Mouse (Mus musculus): ENCODE data around the gene S1pr1. TPM values are rescaled to one million over a fixed set of nuclear protein-coding genes. Genes with fewer than 3 reads are reported as not detected.

Gene S1pr1
- total RNA-seq, 2 experiments from 2014 or later: 23.5 to 29.2 TPM

DNA sequence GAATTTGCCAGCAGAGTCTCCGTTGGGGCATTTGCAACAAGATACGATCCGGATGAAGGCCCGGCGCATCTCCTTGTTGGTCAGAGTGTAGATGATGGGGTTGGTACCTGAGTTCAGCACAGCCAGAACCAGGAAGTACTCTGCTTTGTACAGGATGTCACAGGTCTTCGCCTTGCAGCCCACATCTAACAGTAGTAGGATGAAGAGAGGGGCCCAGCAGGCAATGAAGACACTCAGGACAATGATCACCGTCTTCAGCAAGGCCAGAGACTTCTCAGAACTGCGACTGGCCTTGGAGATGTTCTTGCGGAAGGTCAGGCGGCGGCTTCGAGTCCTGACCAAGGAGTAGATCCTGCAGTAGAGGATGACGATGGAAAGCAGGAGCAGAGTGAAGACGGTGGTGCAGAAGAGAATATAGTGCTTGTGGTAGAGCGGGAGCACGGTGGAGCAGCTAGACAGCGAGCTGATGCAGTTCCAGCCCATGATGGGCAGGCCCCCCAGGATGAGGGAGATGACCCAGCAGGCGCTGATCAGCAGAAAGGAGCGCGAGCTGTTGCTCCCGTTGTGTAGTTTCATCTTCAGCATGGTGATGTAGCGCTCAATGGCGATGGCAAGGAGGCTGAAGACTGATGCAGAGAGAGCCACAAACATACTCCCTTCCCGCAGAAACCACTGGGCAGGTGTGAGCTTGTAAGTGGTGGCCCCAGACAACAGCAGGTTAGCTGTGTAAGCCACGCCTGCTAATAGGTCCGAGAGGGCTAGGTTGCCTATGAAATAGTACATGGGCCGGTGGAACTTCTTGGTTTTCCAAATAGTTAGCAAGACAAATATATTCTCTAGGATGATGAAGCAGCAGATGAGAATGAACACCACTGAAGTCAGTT is 2.7 kb downstream of the S1pr1 start:
- no peak for DNase-seq

DNA sequence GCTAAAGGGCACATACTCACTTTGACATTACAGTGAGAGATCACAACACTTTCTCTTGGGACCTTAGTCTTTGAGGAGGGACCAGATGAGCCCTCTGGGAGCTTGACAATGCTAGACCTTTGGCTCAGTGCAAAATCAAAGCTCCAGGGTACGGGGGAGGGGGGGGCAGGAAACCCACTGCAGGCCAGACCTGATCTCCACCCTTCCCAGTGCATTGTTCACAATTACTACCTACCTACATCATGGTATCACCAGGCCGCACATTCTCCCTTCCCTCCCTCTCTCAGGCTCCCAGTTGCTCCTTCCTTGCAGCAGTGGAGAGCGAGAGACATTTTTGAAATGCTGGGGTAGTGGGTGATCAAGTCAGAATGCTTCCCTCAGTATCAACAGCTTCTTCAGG is 3.5 kb downstream of the S1pr1 start:
- DNase-seq: no peak

DNA sequence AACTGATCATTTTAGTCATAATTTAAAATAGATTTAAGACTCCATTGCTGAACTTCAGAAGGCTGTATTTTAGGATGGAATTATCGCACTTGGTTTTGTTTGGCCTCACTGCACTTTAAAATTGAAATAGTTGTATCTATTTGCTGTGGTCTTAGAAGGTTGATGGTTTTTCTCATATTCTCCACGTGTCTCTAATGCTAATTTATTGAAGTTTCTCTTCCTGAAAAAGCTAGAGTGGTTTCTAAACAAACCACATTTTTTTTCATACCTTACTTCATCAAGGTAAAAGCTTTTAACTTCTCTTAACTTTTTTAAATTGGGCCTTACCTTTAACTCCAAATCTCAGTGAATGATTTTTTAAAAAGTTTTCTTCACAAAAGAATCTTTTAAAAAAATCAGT is 4.8 kb downstream of the S1pr1 start:
- DNase-seq: no peak

DNA sequence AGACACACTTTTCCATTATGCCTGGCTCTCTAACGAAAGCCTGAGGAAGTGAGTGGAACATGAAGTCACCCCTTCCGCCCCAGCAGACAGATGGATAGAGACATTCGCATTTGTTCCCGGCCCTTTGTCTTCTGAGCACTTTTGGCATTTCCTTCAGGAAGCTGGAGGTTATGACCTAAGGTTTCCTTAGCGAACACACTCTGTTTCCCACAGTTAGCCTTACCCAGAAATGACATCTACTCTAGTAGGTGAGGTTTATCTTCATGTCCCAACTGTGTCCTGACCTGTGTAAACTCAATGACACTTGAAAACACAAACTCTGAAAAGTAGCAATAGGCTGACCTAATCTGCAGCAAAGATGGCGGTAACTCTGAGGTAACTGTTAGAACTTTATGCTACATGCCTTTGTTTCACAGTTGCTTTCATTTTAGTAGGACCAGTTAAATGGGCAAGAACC is 5.7 kb downstream of the S1pr1 start:
- DNase-seq: no peak

DNA sequence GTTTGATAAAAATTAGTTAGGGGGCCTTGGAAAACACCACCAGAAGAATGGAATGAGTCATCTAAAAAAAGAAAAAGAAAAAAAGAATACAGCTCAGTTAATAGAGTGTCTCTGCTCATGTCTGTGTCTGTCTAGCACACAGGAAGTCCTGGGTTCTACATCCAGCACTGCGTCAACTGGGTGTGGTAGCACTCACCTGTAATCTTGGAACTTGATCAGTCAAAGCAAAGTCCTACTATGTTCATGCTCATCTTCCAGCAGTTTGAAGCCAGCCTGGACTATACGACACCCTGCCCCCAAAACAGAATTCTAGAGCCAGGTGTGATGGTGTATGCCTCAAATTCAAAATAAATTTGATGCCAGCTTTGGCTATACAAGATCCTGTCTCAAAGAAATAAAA is 8.1 kb downstream of the S1pr1 start:
- DNase-seq: no peak

DNA sequence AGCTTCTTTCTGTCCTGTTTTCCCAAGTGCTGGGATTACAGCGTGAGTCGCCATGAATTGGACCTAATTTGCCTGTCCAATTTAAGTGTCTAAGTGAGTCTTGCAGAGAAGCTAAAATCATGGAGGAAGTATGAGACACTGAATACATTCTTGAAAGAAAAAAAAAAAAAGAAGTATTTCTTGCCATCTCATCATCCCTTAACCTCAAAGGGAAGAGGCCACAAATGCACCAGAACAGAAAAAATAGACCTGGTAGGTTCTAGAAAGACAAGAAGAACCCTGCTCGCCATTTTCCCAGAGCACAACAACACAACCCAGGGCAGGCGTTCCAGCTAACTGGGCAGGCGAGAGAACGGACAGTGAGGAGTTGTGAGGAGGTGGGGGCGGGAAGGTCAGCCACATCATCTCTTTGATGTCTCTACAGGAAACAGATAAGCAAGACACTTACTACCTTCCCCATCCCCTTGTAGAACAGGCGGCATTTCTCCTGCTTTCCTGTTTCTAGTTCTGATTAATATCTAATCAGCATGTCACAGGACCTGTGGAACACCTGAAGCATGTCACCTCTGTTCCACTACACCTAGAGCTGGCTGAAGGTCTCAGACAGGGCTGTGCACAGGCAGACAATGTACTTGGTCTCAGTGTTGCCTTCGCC is 10.5 kb downstream of the S1pr1 start:
- DNase-seq: no peak

DNA sequence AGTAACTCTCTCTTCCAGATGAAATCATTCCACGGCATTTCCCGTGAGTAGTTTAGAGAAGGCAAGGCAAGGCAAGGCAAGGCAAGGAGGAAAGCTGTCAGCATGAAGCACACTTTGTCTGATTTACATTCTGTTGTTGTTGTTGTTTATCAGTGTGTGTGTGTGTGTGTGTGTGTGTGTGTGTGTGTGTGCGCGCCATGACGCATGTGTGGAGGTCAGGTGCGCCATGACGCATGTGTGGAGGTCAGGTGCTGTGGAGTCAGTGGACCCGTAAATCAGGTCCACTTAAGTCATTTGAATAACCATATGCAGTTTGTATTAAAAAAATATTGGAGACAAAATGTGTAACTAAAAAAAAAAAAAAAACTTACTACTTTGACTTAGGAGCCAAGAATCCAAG is 11.2 kb downstream of the S1pr1 start:
- no peak for DNase-seq

DNA sequence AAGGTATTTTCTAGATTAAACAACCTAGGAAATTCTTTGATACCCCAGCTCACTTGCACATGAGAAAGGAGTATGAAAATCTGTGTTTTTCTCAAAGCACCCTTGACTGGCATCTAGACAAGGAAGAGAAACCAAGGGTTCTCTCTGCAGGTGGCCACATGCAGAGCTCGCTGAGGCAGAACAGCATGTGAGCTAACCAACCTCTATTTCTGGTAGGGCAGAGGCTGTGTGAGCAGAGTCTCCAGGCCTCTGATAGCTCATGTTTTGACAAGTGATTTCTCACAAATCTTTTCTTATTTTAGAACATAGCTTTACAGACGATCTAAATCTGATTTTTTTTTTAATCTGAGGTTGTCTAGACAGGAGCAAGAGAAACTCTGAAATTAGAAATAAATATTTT is 12.8 kb downstream of the S1pr1 start:
- no peak for DNase-seq

DNA sequence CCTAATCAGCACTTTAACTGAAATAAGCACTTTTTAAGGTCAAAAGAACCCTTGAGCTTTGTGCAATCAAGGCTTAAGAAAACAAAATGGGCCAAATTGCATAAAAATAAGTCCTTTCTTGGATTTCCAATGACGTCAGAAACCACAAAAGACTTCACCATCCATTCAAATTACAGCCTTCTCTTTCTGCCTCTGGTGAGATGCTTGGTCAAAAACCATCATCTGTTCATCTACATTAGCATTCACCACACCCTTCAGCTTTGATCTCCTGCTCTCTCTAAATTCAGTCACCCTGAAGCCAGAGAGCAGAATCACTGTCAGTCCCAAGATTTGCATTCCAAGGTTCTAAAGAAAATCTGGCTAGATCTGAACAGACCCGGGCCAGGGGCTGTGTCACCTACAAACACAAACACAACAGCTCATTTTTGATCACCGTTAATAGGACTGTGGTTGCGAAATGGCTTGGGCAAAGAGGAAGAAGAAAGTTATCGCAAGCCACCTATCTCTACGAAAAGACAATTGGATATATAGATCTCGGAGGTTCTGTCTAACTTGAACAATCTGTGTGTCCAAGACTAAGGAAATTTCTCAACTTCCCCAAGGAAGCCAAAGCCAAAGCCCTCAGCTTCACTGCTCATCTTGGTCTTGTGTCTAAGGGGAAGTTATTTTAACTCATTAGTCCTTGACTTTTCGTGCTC is 19.5 kb downstream of the S1pr1 start:
- DNase-seq: no peak

DNA sequence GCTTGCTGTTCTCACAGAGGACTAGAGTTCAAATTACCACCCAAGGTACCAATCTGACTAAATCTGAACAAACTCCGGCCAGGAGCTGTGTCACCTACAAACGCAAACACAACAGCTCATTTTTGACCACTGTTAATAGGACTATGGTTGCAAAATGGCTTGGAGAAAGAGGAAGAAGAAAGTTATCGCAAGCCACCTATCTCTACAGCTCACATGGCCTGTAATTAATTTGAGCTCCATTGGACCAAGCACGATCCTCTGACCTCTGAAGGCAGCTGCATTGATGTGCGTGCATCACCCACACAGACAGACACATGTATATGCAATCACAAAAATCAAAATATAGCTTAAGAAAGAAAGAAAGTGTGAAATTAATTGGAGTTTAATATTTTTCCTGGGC is 20.7 kb downstream of the S1pr1 start:
- DNase-seq: no peak

DNA sequence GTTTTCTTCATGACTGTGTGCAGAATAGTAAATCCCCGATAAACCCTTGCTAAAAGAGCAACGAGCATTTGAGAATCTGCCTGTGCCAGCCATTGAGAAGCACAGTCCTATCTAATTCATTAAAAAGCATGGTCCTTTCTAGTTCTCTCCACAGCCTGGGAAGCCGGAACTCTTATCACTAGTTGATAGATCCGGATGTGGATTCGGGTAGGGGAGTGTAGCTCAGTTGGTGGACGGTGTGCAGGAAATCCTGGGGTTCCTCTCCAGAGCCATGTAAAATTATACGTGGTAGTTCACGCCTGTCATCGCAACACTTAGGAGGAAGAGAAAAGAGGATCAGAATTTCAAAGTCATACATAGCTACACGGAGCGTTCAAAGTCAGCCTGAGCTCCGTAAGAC is 21.5 kb downstream of the S1pr1 start:
- DNase-seq: no peak

DNA sequence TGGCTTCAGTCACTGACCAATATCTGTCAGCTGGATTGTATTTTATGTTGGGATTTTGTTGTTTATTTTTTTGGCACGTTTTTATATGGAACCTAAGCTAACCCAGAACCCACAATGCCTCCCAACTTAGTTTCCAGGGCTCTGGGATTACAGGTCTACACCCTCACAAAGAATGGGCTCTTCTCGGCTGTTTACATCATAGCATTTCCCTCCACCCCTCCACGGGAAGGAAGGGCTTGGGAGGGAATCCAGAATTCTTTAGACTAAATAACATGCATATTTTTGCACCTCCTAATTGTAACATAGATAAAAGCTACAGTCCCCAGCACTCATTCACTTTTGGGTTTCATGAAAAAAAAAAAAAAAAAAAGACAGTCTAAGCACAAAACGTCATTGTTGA is 22.0 kb downstream of the S1pr1 start:
- no peak for DNase-seq

DNA sequence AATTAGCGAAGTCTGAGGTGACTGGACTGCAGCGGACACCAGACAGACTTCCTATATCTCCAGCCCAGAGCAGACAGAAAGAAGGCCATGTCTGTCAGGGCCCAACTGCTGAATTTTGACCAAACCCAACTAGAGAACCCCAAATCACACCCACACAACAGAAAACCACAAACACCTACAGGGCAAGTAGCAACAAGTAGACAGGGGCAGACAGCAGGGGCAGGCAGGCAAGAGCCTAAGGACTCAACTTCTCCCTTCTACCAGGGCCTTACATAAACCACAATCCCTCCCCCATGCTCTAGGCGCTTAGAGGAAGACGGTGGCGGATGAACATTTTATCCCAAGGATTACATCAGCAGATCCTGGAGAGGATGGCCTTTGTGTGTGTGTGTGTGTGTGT is 22.5 kb downstream of the S1pr1 start:
- no peak for DNase-seq

DNA sequence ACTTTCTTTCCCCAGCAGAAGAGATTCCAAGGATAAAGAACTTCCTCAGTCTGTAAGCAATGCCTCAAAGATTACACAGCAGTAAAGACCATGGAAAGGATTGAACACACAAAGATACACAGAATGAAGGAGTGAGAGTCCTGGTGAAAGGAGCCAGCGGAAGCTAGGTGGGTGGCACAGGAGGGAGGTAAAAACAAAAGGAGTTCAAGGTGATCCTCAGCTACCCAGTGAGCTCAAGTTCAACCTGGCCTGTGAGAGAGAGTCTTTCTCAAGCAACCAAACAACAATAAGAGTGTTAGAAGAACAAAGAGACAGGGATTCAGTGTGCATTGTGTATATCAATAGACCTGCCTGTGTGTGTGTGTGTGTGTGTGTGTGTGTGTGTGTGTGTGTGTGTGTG is 25.0 kb downstream of the S1pr1 start:
- DNase-seq: no peak

DNA sequence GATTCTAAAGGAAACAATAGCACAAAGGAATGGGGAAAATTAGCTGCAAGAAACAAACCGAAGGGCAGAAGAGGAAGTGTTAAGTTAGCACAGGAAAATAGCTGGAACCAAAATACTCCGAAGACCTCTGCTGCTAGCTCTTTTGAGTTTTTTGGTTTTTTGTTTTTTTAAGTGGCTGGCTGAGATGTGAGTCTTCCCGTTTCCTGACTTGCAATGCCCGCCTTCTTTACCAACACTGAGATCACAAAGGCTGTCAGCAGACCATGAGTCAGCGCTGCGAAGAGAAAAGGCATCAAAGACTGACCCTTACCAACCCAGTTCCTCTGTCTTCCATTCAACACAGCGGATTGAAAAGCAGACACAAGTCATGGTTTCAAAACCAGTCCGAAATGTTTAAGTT is 25.5 kb downstream of the S1pr1 start:
- DNase-seq: no peak

DNA sequence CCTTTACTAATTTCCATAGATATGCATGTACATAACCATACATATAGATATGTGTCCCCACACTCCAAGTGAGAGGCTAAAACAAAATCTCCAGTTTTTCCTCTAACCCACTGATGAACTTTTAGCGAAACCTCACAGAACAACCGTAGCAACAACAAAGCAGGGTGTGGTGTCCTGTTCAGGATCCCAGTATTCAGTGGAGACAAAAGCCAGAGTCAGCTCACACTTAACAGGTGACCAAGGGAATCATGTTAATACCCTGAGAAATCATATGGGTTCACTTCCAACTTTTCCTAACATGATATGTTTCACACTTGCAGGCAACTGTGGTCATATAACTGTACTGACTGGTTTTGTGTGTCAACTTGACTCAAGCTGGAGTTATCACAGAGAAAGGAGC is 27.1 kb downstream of the S1pr1 start:
- no peak for DNase-seq

DNA sequence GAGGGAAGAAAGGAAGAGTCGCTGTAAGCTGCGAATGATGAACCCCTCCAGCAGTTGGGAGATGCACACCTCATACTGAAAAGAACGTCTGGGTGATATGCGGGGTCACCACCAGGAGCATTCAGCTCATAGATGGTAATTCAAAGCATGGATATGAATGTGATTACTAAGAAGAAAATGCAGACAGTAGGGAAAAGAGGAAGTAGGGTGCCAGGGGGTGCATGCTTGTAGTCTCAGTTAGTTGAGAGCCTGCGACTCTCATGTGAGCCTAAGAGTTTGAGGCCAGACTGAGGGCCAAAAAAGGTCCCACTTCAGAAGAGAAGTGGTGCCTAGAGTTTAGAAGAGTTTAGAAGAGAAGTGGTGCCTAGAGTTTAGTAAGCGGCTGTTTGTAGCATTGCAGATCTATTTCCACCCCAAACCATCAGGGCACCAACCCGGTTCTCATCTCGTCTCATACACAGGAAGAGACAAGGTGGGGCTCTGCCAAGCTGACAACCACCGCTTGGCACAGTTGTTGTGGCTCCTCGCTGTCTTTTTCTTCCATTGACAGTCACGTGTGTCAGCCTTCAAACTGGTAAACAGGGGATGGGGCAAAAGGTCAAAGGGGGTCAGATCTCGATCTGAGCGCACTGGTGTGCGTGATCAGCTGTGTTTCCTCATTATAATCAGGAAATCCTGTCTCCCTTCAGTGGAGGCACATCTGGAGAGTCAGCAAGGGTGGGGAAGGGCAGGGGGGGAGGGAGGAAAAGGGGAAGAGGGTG is 32.4 kb downstream of the S1pr1 start:
- no peak for DNase-seq

DNA sequence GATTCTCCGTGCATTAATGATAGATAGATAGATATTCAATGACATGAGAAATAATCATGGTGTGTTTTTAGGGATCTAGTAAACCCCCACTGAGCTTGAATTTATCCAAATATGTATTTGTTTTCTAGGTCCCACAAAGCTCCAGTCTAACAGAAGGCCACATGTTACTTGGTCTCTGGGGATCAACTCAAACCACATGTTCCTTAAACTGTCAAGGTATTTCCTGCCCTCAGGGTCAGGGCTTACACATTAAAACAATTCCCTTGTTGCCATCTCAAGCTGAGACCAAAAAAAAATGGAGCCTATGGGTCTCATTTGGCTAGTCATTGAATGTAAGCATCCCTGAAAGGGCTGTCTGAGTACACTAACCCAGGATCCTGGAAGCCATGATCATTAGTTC is 33.7 kb downstream of the S1pr1 start:
- DNase-seq: no peak

DNA sequence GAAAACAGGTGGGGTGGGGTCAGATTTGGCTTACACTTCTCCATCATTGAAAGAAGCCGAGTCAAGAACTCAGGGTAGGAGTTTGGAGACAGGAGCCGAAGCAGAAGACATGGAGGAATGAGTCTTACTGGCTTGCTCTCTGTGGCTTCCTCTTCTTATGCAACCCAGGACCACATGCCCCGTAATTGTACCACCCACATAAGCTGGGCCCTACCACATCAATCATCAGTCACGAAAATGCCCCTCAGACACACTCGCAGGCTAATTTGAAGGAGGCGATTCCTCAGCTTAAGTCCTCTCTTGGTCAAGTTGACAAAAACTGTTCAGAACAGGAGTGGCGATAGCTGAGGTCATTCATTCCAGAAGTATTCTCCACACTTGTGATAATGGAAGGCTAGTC is 35.9 kb downstream of the S1pr1 start:
- DNase-seq: no peak

DNA sequence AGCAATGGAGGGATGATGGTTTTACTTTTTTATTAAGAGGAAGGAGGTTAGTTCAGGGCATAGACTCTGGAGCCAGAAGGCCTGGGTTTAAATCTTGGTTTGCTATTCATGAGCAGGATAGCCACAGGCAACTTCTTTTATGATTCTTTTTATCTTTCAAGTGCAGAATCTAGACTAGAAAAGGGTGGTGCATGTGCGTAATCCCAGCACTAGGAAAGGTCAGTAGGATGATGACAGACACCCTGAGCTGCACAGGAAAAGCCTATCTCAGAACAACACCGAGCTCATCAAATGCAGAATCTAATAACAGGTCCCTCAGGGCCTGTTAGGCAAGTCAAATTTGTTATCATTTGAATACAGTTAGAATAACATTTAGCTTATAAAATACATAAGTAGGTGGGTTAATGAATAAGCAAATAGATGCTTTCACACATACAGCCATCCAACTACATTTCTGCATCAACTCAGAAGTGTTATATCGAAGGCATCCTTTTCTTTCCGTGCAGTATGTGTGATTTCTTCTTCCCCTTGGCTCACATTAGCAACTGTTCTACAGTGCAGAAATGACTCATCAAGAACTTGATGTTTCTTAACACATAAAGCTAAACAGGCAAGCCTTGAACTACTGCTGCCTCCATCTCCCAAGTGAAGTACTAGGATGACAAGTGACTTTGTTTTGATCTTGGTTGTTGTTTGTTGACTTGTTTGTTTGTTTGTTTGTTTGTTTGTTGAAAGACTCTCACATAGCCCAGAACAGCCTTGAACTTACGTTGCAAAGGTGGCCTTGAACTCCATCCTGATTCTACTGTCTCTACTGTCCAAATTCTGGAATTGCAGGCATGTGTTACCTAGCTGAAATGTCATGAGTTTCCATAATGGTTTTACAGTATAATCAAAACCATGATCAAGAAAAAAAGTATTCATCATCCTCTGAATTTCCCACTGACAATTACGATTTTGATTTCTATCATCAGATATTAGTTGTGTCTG is 39.0 kb downstream of the S1pr1 start:
- DNase-seq: no peak

DNA sequence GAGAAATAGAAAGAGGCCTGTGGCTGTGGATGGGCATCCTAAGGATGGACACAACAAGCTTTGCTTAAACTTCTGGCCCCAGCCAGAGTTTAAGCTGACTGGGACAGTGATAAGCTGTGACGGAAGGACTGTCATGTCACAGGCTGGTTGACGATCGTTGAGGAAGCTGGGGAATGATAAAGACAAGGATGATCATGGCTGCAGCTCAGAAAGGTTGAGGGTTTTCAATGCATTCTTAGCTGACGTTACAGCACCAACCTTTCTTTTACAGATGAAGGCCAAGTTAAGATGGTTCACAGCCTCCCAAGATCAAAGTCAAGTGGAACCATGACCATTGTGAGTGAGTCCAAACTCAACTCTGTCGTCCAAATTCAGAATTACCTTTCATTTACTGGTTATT is 40.2 kb downstream of the S1pr1 start:
- DNase-seq: no peak
